Mouse (Mus musculus) MEL (cell line): Measurements from ENCODE around the gene Marc2. TPM values are rescaled to one million over a fixed set of nuclear protein-coding genes. Genes with fewer than 3 reads are reported as not detected.
A peak's percentile ranks its signal among the peaks of the same experiment; 100 is the strongest.

ENCODE experiments used
- DNase-seq: peaks from one replicate; pipeline ENCODE4 v3.0.0; 2011; ENCODE audit warnings: low read depth, low spot score
- H3K27ac ChIP-seq: 2 replicates; pipeline ENCODE4 v1.5.1; 2012; ENCODE audit warnings: low read depth, mild to moderate bottlenecking, control low read depth, low read length, moderate library complexity; ENCODE audit not compliant: control insufficient read depth
- H3K27me3 ChIP-seq, 2 experiments: fragments of 150-350 bp in 1 of 2; sonication (generic) in 1 of 2; 2 replicates each; pipeline ENCODE4 v1.6.1; 2012; ENCODE audit warnings: low read length in 2 of 2, mild to moderate bottlenecking in 2 of 2, improper control_type of control experiment in 1 of 2, moderate library complexity in 1 of 2; ENCODE audit not compliant: insufficient read depth in 2 of 2, control insufficient read depth in 1 of 2
- H3K36me3 ChIP-seq, 2 experiments: 2 replicates each; pipeline ENCODE4 v1.6.1; 2012 to 2014; ENCODE audit warnings: low read length in 2 of 2, improper control_type of control experiment in 1 of 2, inconsistent platforms in 1 of 2, mild to moderate bottlenecking in 1 of 2; ENCODE audit not compliant: insufficient read depth in 2 of 2, control insufficient read depth in 1 of 2
- H3K4me1 ChIP-seq, 2 experiments: fragments of 150-350 bp in 1 of 2; sonication (generic) in 1 of 2; 2 replicates each; pipeline ENCODE4 v1.6.1; 2012; ENCODE audit warnings: low read length in 2 of 2, improper control_type of control experiment in 1 of 2, mild to moderate bottlenecking in 1 of 2; ENCODE audit not compliant: insufficient read depth in 2 of 2, control insufficient read depth in 1 of 2
- H3K4me3 ChIP-seq, 2 experiments: fragments of 150-350 bp in 1 of 2; sonication (generic) in 1 of 2; 2 replicates each; pipeline ENCODE4 v1.5.1; 2012; ENCODE audit warnings: low read depth in 2 of 2, low read length in 2 of 2, mild to moderate bottlenecking in 2 of 2, moderate library complexity in 2 of 2, control low read depth in 1 of 2, improper control_type of control experiment in 1 of 2; ENCODE audit not compliant: control insufficient read depth in 1 of 2, insufficient read depth in 1 of 2
- H3K79me2 ChIP-seq: 2 replicates; pipeline ENCODE4 v1.6.1; 2012; ENCODE audit warnings: mild to moderate bottlenecking, low read length, moderate library complexity; ENCODE audit not compliant: control insufficient read depth, poor library complexity, insufficient read depth
- H3K9ac ChIP-seq: 2 replicates; pipeline ENCODE4 v1.6.1; 2012; ENCODE audit warnings: low read depth, mild to moderate bottlenecking, control low read depth, low read length, moderate library complexity; ENCODE audit not compliant: control insufficient read depth, poor library complexity, severe bottlenecking
- H3K9me3 ChIP-seq: fragments of 150-350 bp; sonication (generic); replicated peaks from 2 replicates; pipeline ENCODE4 v1.6.1; 2012; ENCODE audit warnings: mild to moderate bottlenecking, low read length, improper control_type of control experiment, moderate library complexity; ENCODE audit not compliant: insufficient read depth
- CHD1 ChIP-seq: IDR thresholded peaks from 2 replicates; pipeline ENCODE4 v1.6.1; 2012; ENCODE audit warnings: low read depth, mild to moderate bottlenecking, inconsistent platforms, low read length, improper control_type of control experiment
- CTCF ChIP-seq, 3 experiments: IDR thresholded peaks in 2 of 3; conservative IDR thresholded peaks in 1 of 3; 2 replicates each; pipeline ENCODE4 v1.5.1; 2011 to 2012; ENCODE audit warnings: low read length in 3 of 3, low read depth in 2 of 3, mild to moderate bottlenecking in 2 of 3, improper control_type of control experiment in 1 of 3, inconsistent platforms in 1 of 3, mixed read lengths in 1 of 3, moderate library complexity in 1 of 3; ENCODE audit not compliant: control insufficient read depth in 1 of 3, insufficient read depth in 1 of 3, poor library complexity in 1 of 3, severe bottlenecking in 1 of 3
- JUND ChIP-seq: IDR thresholded peaks from 2 replicates; pipeline ENCODE4 v1.6.1; 2011; ENCODE audit warnings: low read depth, mild to moderate bottlenecking, improper control_type of control experiment, low read length
- KAT2A ChIP-seq: conservative IDR thresholded peaks from 2 replicates; pipeline ENCODE4 v1.6.1; 2012; ENCODE audit warnings: low read depth, low read length, improper control_type of control experiment, inconsistent platforms
- MAX ChIP-seq: IDR thresholded peaks from 2 replicates; pipeline ENCODE4 v1.6.1; 2011; ENCODE audit warnings: low read length, improper control_type of control experiment
- MXI1 ChIP-seq: IDR thresholded peaks from 2 replicates; pipeline ENCODE4 v1.6.1; 2011; ENCODE audit warnings: mild to moderate bottlenecking, low read depth, low read length, improper control_type of control experiment
- MYB ChIP-seq: IDR thresholded peaks from 2 replicates; pipeline ENCODE4 v1.6.1; 2011; ENCODE audit warnings: mild to moderate bottlenecking, low read depth, low read length, improper control_type of control experiment
- MYC ChIP-seq: IDR thresholded peaks from 2 replicates; pipeline ENCODE4 v1.6.1; 2011; ENCODE audit warnings: low read depth, mild to moderate bottlenecking, low read length, improper control_type of control experiment, moderate library complexity
- NELFE ChIP-seq: IDR thresholded peaks from 2 replicates; pipeline ENCODE4 v1.6.1; 2011; ENCODE audit warnings: low read depth, low read length, improper control_type of control experiment
- POLR2AphosphoS2 ChIP-seq: IDR thresholded peaks from 2 replicates; pipeline ENCODE4 v1.6.1; 2011; ENCODE audit warnings: low read length, improper control_type of control experiment
- POLR2AphosphoS5 ChIP-seq: IDR thresholded peaks from 2 replicates; pipeline ENCODE4 v1.6.1; 2012; ENCODE audit warnings: low read depth, borderline replicate concordance, mild to moderate bottlenecking, inconsistent platforms, low read length, moderate library complexity, mixed read lengths
- RAD21 ChIP-seq: IDR thresholded peaks from 2 replicates; pipeline ENCODE4 v1.6.1; 2011; ENCODE audit warnings: mild to moderate bottlenecking, low read depth, low read length, improper control_type of control experiment
- RCOR1 ChIP-seq: IDR thresholded peaks from 2 replicates; pipeline ENCODE4 v1.6.1; 2012; ENCODE audit warnings: low read depth, mild to moderate bottlenecking, inconsistent platforms, low read length, improper control_type of control experiment
- SMC3 ChIP-seq: IDR thresholded peaks from 2 replicates; pipeline ENCODE4 v1.6.1; 2011; ENCODE audit warnings: low read depth, low read length, improper control_type of control experiment
- TBP ChIP-seq: IDR thresholded peaks from 2 replicates; pipeline ENCODE4 v1.8.0; 2011; ENCODE audit warnings: low read depth, low read length, improper control_type of control experiment
- TCF12 ChIP-seq: IDR thresholded peaks from 2 replicates; pipeline ENCODE4 v1.6.1; 2014; ENCODE audit warnings: low read depth, mild to moderate bottlenecking, inconsistent platforms, low read length, improper control_type of control experiment, moderate library complexity
- USF1 ChIP-seq: IDR thresholded peaks from 2 replicates; pipeline ENCODE4 v1.6.1; 2014; ENCODE audit warnings: low read depth, mild to moderate bottlenecking, inconsistent platforms, low read length, improper control_type of control experiment, moderate library complexity
- USF2 ChIP-seq, 2 experiments: IDR thresholded peaks; 2 replicates each; pipeline ENCODE4 v1.6.1; 2011 to 2012; ENCODE audit warnings: improper control_type of control experiment in 2 of 2, low read length in 2 of 2, borderline replicate concordance in 1 of 2, inconsistent platforms in 1 of 2, low read depth in 1 of 2, mild to moderate bottlenecking in 1 of 2; ENCODE audit not compliant: insufficient read depth in 1 of 2
- ZMIZ1 ChIP-seq: IDR thresholded peaks from 2 replicates; pipeline ENCODE4 v1.6.1; 2012; ENCODE audit warnings: low read depth, mild to moderate bottlenecking, inconsistent platforms, low read length, improper control_type of control experiment, moderate library complexity
- polyA plus RNA-seq, 2 experiments: library from polyadenylated mRNA; stranded (reverse) in 1 of 2; unstranded in 1 of 2; fragments of >175 nt in 1 of 2; fragments of >200 nt in 1 of 2; gene quantifications; 2 replicates each; pipeline versions ENCODE4 v1.2.1 to v1.2.4; 2012; ENCODE audit warnings: low replicate concordance in 2 of 2, low read depth in 1 of 2; ENCODE audit not compliant: insufficient read length in 2 of 2, insufficient read depth in 1 of 2, missing spikeins in 1 of 2
- total RNA-seq: library from RNA; depleted of rRNA; stranded (reverse); fragments of 300-350 nt; gene quantifications from 2 replicates; pipeline ENCODE4 v1.2.3, GENCODE M21; 2012

The Marc2 gene
- total and polyA plus RNA-seq, 3 experiments: 99.4 to 281 TPM; not detected in 1

- Histone ChIP-seq H3K27ac (no peak overlapping the region), H3K4me1 (no peaks in the 10 kb centered on the region), H3K36me3 (peaks cover 0 to 6% of the 10 kb centered on the region in 2 experiments; a peak in 2 of 4 replicates), H3K4me3 (no peak overlapping the region), H3K9me3 (no peaks in the 10 kb centered on the region), H3K27me3 (no peaks in the 10 kb centered on the region), H3K79me2 (no peaks in the 10 kb centered on the region), H3K9ac (no peak overlapping the region)
- peak; percentile 79 for DNase-seq
- no peak for TF ChIP-seq USF2 (IDR thresholded peaks at IDR 0.05; ENCODE audit: borderline replicate concordance in 1 of 2, insufficient read depth in 1 of 2, low read depth in 1 of 2, low read length in 2 of 2)
- peak; percentile 62 for TF ChIP-seq SMC3
- no peak for TF ChIP-seq MYB
- TF ChIP-seq TBP: no peak
- TF ChIP-seq MAX: peak; percentile 70
- TF ChIP-seq CTCF (IDR thresholded peaks at IDR 0.05 in 2 of 3, conservative IDR thresholded peaks at IDR 0.05 in 1 of 3; ENCODE audit: control insufficient read depth in 1 of 3, insufficient read depth in 1 of 3, low read depth in 2 of 3, low read length in 3 of 3, poor library complexity in 1 of 3, severe bottlenecking in 1 of 3): peak; percentile 76 to 97 (median 86)
- TF ChIP-seq POLR2AphosphoS2: no peak
- peak; percentile 69 for TF ChIP-seq RAD21
- TF ChIP-seq TCF12: 0 out of 2 replicates have a peak, but pooled peaks have one; percentile 9
- TF ChIP-seq MYC: 0 out of 2 replicates have a peak, but pooled peaks have one; percentile 52
- no peak for TF ChIP-seq NELFE
Measured at GRCm38 (mm10) chr1:184824439-184824851, 21.8 kb downstream of the Marc2 start.

- Histone ChIP-seq H3K27me3 (no peaks in the 10 kb centered on the region), H3K79me2 (no peaks in the 10 kb centered on the region), H3K9ac (no peak overlapping the region), H3K9me3 (no peaks in the 10 kb centered on the region), H3K27ac (no peak overlapping the region), H3K36me3 (peaks cover 0 to 3% of the 10 kb centered on the region in 2 experiments; a peak in 2 of 4 replicates), H3K4me1 (no peaks in the 10 kb centered on the region), H3K4me3 (no peak overlapping the region)
- no peak for DNase-seq
- no peak for TF ChIP-seq MXI1
- no peak for TF ChIP-seq MYC
- no peak for TF ChIP-seq TCF12
- TF ChIP-seq RCOR1: no peak
- no peak for TF ChIP-seq ZMIZ1
- no peak for TF ChIP-seq SMC3
- TF ChIP-seq POLR2AphosphoS5: no peak
- no peak for TF ChIP-seq KAT2A
- no peak for TF ChIP-seq CHD1
- TF ChIP-seq USF1: no peak
- no peak for TF ChIP-seq JUND
Measured at GRCm38 (mm10) chr1:184822678-184823077, 23.6 kb downstream of the Marc2 start.
